Mouse (Mus musculus): ENCODE results near the gene Odf4. TPM values are rescaled to one million over a fixed set of nuclear protein-coding genes. Genes with fewer than 3 reads are reported as not detected.

Gene Odf4
- polyA plus RNA-seq, 2 experiments = not detected

- DNase-seq (ENCODE audit: low spot score) = no peak
- ATAC-seq (ENCODE audit: low FRiP score, low read depth) = no peak
- Histone ChIP-seq H3K4me3 (replicated peaks; ENCODE audit: low read length) (no peak overlapping the region), H3K27ac (replicated peaks; ENCODE audit: low read depth, low read length) (no peak overlapping the region), H3K4me1 (ENCODE audit: control insufficient read depth, insufficient read depth, low read length) (no peaks in the 10 kb centered on the region), H3K9ac (ENCODE audit: low read depth, low read length, severe bottlenecking) (no peak overlapping the region), H3K9me3 (ENCODE audit: control insufficient read depth, low read length) (no peaks in the 10 kb centered on the region), H3K27me3 (ENCODE audit: control insufficient read depth, insufficient read depth, low read length) (no peaks in the 10 kb centered on the region), H3K4me2 (replicated peaks; ENCODE audit: low read depth, low read length, severe bottlenecking) (no peak overlapping the region), H3K36me3 (ENCODE audit: control insufficient read depth, insufficient read depth, low read length) (no peaks in the 10 kb centered on the region)
- no peak for TF ChIP-seq POLR2A (IDR thresholded peaks at IDR 0.05; ENCODE audit: borderline replicate concordance, extremely low read depth, insufficient read depth, insufficient read length)
- WGBS = 85% methylated on average over 2 of the region's 2 CpGs
Observed at GRCm38 (mm10) chr11:68924749-68925148, 2.1 kb downstream of the Odf4 start.

GRCm38 (mm10) chr11:68923191-68923590 lies 3.7 kb downstream of the Odf4 start:
- Histone ChIP-seq H3K9ac (ENCODE audit: low read depth, low read length, severe bottlenecking) (no peak overlapping the region), H3K9me3 (ENCODE audit: control insufficient read depth, low read length) (no peaks in the 10 kb centered on the region), H3K36me3 (ENCODE audit: control insufficient read depth, insufficient read depth, low read length) (no peaks in the 10 kb centered on the region), H3K27ac (replicated peaks; ENCODE audit: low read depth, low read length) (no peak overlapping the region), H3K4me3 (replicated peaks; ENCODE audit: low read length) (no peak overlapping the region), H3K27me3 (ENCODE audit: control insufficient read depth, insufficient read depth, low read length) (no peaks in the 10 kb centered on the region), H3K4me2 (replicated peaks; ENCODE audit: low read depth, low read length, severe bottlenecking) (no peak overlapping the region), H3K4me1 (ENCODE audit: control insufficient read depth, insufficient read depth, low read length) (no peaks in the 10 kb centered on the region)
- ATAC-seq (ENCODE audit: low FRiP score, low read depth) (no peak), DNase-seq (ENCODE audit: low spot score) (no peak)
- 41% methylated on average over 3 of the region's 3 CpGs for WGBS
- no peak for TF ChIP-seq POLR2A (IDR thresholded peaks at IDR 0.05; ENCODE audit: borderline replicate concordance, extremely low read depth, insufficient read depth, insufficient read length)

- no peaks in the 10 kb centered on the region for H3K9me3 ChIP-seq (ENCODE audit: control insufficient read depth, low read length)
- no peak overlapping the region for H3K9ac ChIP-seq (ENCODE audit: low read depth, low read length, severe bottlenecking)
- H3K36me3 ChIP-seq (ENCODE audit: control insufficient read depth, insufficient read depth, low read length) = no peaks in the 10 kb centered on the region
- no peak for DNase-seq (ENCODE audit: low spot score)
- ATAC-seq (ENCODE audit: low FRiP score, low read depth) = no peak
- no peak overlapping the region for H3K4me2 ChIP-seq (replicated peaks; ENCODE audit: low read depth, low read length, severe bottlenecking)
- H3K27me3 ChIP-seq (ENCODE audit: control insufficient read depth, insufficient read depth, low read length) = no peaks in the 10 kb centered on the region
- H3K27ac ChIP-seq (replicated peaks; ENCODE audit: low read depth, low read length) = no peak overlapping the region
- peaks cover 3% of the 10 kb centered on the region; the same call in 1 of the 2 replicates for H3K4me1 ChIP-seq (ENCODE audit: control insufficient read depth, insufficient read depth, low read length)
- WGBS = 92% methylated on average over 4 of the region's 4 CpGs
- TF ChIP-seq POLR2A (IDR thresholded peaks at IDR 0.05; ENCODE audit: borderline replicate concordance, extremely low read depth, insufficient read depth, insufficient read length) = no peak
- no peak overlapping the region for H3K4me3 ChIP-seq (replicated peaks; ENCODE audit: low read length)
Observed at GRCm38 (mm10) chr11:68914566-68914965, 12.3 kb downstream of the Odf4 start.

GRCm38 (mm10) chr11:68911531-68912177 lies 15.2 kb downstream of the Odf4 start:
- Histone ChIP-seq H3K9me3 (ENCODE audit: control insufficient read depth, low read length) (no peaks in the 10 kb centered on the region), H3K4me2 (replicated peaks; ENCODE audit: low read depth, low read length, severe bottlenecking) (0 out of 2 replicates have a peak overlapping the region, but pooled peaks have one; percentile 4), H3K4me1 (ENCODE audit: control insufficient read depth, insufficient read depth, low read length) (peaks cover 3% of the 10 kb centered on the region; the same call in 1 of the 2 replicates), H3K27me3 (ENCODE audit: control insufficient read depth, insufficient read depth, low read length) (no peaks in the 10 kb centered on the region), H3K9ac (ENCODE audit: low read depth, low read length, severe bottlenecking) (no peak overlapping the region), H3K27ac (replicated peaks; ENCODE audit: low read depth, low read length) (peak overlapping the region; percentile 22), H3K36me3 (ENCODE audit: control insufficient read depth, insufficient read depth, low read length) (0 out of 2 replicates have a peak, but pooled peaks cover 3% of the 10 kb centered on the region), H3K4me3 (replicated peaks; ENCODE audit: low read length) (no peak overlapping the region)
- 35% methylated on average over 14 of the region's 14 CpGs for WGBS
- no peak for ATAC-seq (ENCODE audit: low FRiP score, low read depth)
- peak; percentile 46 for DNase-seq (ENCODE audit: low spot score)
- no peak for TF ChIP-seq POLR2A (IDR thresholded peaks at IDR 0.05; ENCODE audit: borderline replicate concordance, extremely low read depth, insufficient read depth, insufficient read length)

- Histone ChIP-seq H3K4me1 (ENCODE audit: control insufficient read depth, insufficient read depth, low read length) (peaks cover 3% of the 10 kb centered on the region; the same call in 1 of the 2 replicates), H3K4me3 (replicated peaks; ENCODE audit: low read length) (no peak overlapping the region), H3K9ac (ENCODE audit: low read depth, low read length, severe bottlenecking) (no peak overlapping the region), H3K36me3 (ENCODE audit: control insufficient read depth, insufficient read depth, low read length) (peaks cover 25% of the 10 kb centered on the region), H3K4me2 (replicated peaks; ENCODE audit: low read depth, low read length, severe bottlenecking) (no peak overlapping the region), H3K27me3 (ENCODE audit: control insufficient read depth, insufficient read depth, low read length) (no peaks in the 10 kb centered on the region), H3K27ac (replicated peaks; ENCODE audit: low read depth, low read length) (no peak overlapping the region), H3K9me3 (ENCODE audit: control insufficient read depth, low read length) (no peaks in the 10 kb centered on the region)
- ATAC-seq (ENCODE audit: low FRiP score, low read depth) (no peak), DNase-seq (ENCODE audit: low spot score) (no peak)
- WGBS = 43% methylated on average over 7 of the region's 7 CpGs
- no peak for TF ChIP-seq POLR2A (IDR thresholded peaks at IDR 0.05; ENCODE audit: borderline replicate concordance, extremely low read depth, insufficient read depth, insufficient read length)
Observed at GRCm38 (mm10) chr11:68908846-68909503, 17.9 kb downstream of the Odf4 start.

All from limb, embryonic 14.5 days (tissue).